Mouse (Mus musculus): ENCODE results near the gene Hjurp.

Hjurp gene

GRCm38 (mm10) chr1:88298686-88299528 is 21.5 kb upstream of the Hjurp start:
- in situ Hi-C loops (cut with MseI, MboI), result loop anchor here in 1 of 2 experiments (25.0 kb wide), 1 partner anchor 162 kb away; the partner anchor contains the start of gene Ugt1a6a

- in situ Hi-C loops (cut with MseI, MboI), result loop anchor here in 1 of 2 experiments (25.0 kb wide), 1 partner anchor 160 kb away; the partner anchor contains the start of gene Ugt1a6a
Observed at GRCm38 (mm10) chr1:88297480-88298258, 20.2 kb upstream of the Hjurp start.

GRCm38 (mm10) chr1:88296171-88296920 is 18.9 kb upstream of the Hjurp start:
- in situ Hi-C loops (cut with MseI, MboI), result loop anchor here in 1 of 2 experiments (25.0 kb wide), 1 partner anchor 159 kb away; the partner anchor contains the start of gene Ugt1a6a

GRCm38 (mm10) chr1:88294650-88295049 is 17.2 kb upstream of the Hjurp start:
- in situ Hi-C loops (cut with MseI, MboI), result loop anchor here in 1 of 2 experiments (25.0 kb wide), 1 partner anchor 157 kb away; the partner anchor contains the start of gene Ugt1a6a

GRCm38 (mm10) chr1:88292057-88292456 is 14.6 kb upstream of the Hjurp start:
- in situ Hi-C loops (cut with MseI, MboI), result loop anchor here in 1 of 2 experiments (25.0 kb wide), 1 partner anchor 155 kb away; the partner anchor contains the start of gene Ugt1a6a

GRCm38 (mm10) chr1:88291409-88292005 is 14.1 kb upstream of the Hjurp start:
- in situ Hi-C loops (cut with MseI, MboI), result loop anchor here in 1 of 2 experiments (25.0 kb wide), 1 partner anchor 154 kb away; the partner anchor contains the start of gene Ugt1a6a

- in situ Hi-C loops (cut with MseI, MboI), result loop anchor here in 1 of 2 experiments (25.0 kb wide), 1 partner anchor 153 kb away; the partner anchor contains the start of gene Ugt1a6a
Observed at GRCm38 (mm10) chr1:88290511-88290910, 13.1 kb upstream of the Hjurp start.

- in situ Hi-C loops (cut with MseI, MboI), result loop anchor here (5.0 to 25.0 kb wide), 2 partner anchors 138 to 153 kb away; partner anchors contain the start of gene Ugt1a6a (in 1 of the 2)
Observed at GRCm38 (mm10) chr1:88289917-88290316, 12.5 kb upstream of the Hjurp start.

GRCm38 (mm10) chr1:88289152-88289551 is 11.7 kb upstream of the Hjurp start:
- in situ Hi-C loops (cut with MseI, MboI), result loop anchor here (5.0 to 25.0 kb wide), 2 partner anchors 137 to 152 kb away; partner anchors contain the start of gene Ugt1a6a (in 1 of the 2)

- in situ Hi-C loops (cut with MseI, MboI), result loop anchor here (5.0 to 25.0 kb wide), 2 partner anchors 136 to 151 kb away; partner anchors contain the start of gene Ugt1a6a (in 1 of the 2)
Observed at GRCm38 (mm10) chr1:88288789-88289127, 11.3 kb upstream of the Hjurp start.

GRCm38 (mm10) chr1:88288056-88288788 is 10.8 kb upstream of the Hjurp start:
- in situ Hi-C loops (cut with MseI, MboI), result loop anchor here (5.0 to 25.0 kb wide), 2 partner anchors 136 to 151 kb away; partner anchors contain the start of gene Ugt1a6a (in 1 of the 2)

- in situ Hi-C loops (cut with MseI, MboI), result loop anchor here (5.0 to 25.0 kb wide), 2 partner anchors 135 to 150 kb away; partner anchors contain the start of gene Ugt1a6a (in 1 of the 2)
Observed at GRCm38 (mm10) chr1:88287697-88287980, 10.2 kb upstream of the Hjurp start.

GRCm38 (mm10) chr1:88286887-88287696 is 9.7 kb upstream of the Hjurp start:
- in situ Hi-C loops (cut with MseI, MboI), result loop anchor here (5.0 to 25.0 kb wide), 2 partner anchors 135 to 150 kb away; partner anchors contain the start of gene Ugt1a6a (in 1 of the 2)

GRCm38 (mm10) chr1:88286136-88286845 is 8.9 kb upstream of the Hjurp start:
- in situ Hi-C loops (cut with MseI, MboI), result loop anchor here (5.0 to 25.0 kb wide), 2 partner anchors 134 to 149 kb away; partner anchors contain the start of gene Ugt1a6a (in 1 of the 2)

- in situ Hi-C loops (cut with MseI, MboI), result loop anchor here (5.0 to 25.0 kb wide), 2 partner anchors 133 to 148 kb away; partner anchors contain the start of gene Ugt1a6a (in 1 of the 2)
Observed at GRCm38 (mm10) chr1:88285652-88286051, 8.2 kb upstream of the Hjurp start.

- in situ Hi-C loops (cut with MseI, MboI), result loop anchor here (5.0 to 25.0 kb wide), 2 partner anchors 133 to 148 kb away; partner anchors contain the start of gene Ugt1a6a (in 1 of the 2)
Observed at GRCm38 (mm10) chr1:88284946-88285320, 7.5 kb upstream of the Hjurp start.

GRCm38 (mm10) chr1:88284228-88284945 is 7.0 kb upstream of the Hjurp start:
- in situ Hi-C loops (cut with MseI, MboI), result loop anchor here in 1 of 2 experiments (25.0 kb wide), 1 partner anchor 147 kb away; the partner anchor contains the start of gene Ugt1a6a

All from mouse trophoblast stem cell (cell line).